Mouse (Mus musculus) urinary bladder, adult 2 months (tissue): ENCODE data around the gene 4933417A18Rik. TPM values are rescaled to one million over a fixed set of nuclear protein-coding genes. Genes with fewer than 3 reads are reported as not detected.
"Not testable (repeated sequence)": the region's sequence is repeated elsewhere in the genome, so short reads cannot be mapped to it uniquely, and the experiment has no call there.

Source experiments
- DNase-seq: peaks from one replicate; pipeline ENCODE4 v3.0.0; 2022; ENCODE audit warnings: low spot score
- polyA plus RNA-seq: library from polyadenylated mRNA; depleted of rRNA; stranded (reverse); fragments of >200 nt; gene quantifications from 2 replicates; pipeline ENCODE4 v1.2.3, GENCODE M21; 2012; rRNA removed

Gene 4933417A18Rik
- polyA plus RNA-seq: not detected in 2 replicates

DNA sequence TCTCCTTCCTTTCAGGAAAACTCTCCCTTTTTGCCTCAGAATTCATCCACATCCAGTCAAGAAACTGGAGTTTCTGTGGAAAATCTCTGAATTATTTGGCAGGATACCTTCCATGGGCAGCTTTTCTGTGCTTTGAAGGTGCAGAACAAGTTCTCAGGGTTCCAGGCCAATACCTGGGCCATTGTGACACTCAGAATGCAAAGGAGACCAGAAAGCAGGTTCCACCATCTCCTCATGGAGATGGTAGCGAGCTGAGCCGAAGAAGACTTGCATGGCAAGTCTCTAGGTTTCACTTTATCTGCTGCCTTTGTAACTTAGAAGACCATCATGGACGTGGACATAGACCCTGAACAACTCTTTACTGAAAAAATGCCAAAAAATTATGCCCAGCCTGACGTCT lies at the start of gene 4933417A18Rik, which contains the start of gene Fam217a:
4933417A18Rik (plus strand) TSS at position 200 of the 400 bp plus-strand sequence.
Fam217a (minus strand) TSS at position 101 of the 400 bp plus-strand sequence.
- no peak for DNase-seq

DNA sequence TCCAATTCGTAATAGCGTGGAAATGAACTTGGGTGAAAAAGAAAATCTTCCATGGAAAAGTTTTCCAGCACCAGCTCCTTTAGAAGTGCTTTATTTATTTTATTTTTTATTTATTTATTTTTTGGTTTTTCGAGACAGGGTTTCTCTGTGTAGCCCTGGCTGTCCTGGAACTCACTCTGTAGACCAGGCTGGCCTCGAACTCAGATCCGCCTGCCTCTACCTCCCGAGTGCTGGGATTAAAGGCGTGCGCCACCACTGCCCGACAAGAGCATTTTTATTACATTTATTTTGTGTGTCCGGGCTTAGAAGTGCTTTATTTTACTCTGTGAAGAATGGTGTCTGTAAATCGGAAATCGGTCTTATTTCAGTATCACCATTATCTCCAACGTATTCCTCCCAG lies 49.5 kb upstream of the 4933417A18Rik start:
- DNase-seq: not testable (repeated sequence)

DNA sequence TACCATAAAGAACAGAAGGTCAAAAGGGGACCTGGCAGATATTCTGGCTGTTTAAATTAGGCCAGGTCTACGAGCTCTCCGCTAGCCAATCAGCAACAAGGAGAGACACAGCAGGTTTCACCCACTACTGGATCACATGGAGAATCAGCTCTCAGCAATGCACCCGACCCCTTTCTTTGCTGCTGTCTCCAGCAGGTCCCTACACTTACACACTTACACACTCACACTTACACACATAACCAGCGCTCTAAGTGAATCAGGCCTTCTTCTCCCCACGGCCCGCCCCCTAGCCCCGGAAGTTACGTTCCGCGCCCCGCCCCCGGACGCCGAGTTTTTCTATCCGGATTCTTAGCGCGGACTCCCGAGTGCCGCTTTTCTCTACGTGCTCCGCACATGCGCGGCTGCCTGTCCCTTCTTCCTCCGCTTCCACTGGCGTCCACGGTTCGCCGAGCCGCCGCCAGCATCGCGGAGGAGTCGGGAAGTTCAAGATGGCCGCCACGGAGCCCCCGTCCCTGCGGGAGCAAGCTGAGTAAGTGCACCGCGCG lies 49.0 kb upstream of the 4933417A18Rik start, which contains the start of gene Prpf4b:
Prpf4b (plus strand) TSS at position 137 of the 545 bp plus-strand sequence.
- peak; percentile 89 for DNase-seq

DNA sequence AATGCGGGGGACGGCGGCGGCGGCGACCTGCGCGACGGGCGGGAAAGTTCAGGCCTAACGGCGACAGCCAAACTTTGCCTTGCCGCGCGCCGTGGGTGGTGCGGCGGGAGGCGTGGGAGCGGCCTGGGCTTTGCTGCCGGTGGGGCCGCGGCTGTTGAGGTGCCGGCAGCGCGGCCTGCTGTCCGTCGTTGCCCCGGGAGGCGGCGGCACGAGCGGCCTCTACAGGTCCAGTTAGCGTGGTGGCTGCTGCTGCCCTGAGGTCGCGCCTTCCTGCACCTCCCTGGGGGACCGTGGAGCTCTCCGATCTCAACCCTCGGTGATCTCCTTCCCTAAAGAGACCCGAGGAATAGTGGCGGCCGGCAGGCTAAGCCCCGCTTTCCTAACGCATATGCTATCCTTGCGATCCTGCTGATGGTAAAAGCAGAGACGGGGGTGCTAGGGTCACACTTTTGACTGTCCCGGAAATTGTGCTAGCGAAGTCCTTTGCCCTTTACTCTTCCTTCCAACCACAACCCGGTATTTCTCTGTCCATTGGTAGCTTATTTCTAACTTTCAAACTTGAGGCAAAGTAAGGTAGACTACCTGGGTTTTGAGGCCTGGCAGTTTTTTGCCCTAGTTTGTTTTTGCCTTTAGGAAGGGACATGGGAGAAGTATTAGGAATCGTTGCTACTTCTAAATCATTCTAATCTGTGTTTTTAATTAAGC lies 48.3 kb upstream of the 4933417A18Rik start:
- DNase-seq: no peak

DNA sequence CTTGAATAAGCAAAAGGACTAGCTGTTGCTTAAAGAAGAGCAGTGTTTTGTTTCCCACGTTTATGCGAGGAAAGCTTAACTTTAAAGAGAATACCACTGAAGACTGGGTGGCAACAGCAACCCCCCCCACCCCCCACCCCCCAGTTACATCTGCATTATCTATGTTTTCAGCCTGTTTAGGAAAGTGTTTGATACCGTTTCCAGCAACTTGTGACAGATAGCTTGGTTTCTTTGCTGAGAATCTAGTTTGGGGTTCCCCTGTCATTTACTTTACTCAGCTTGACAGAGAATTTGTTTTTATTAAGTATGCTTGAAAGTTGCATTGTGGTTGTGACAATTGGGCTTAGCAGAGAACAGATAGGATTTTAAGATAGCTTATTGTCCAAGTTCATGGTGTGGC lies 47.7 kb upstream of the 4933417A18Rik start:
- no peak for DNase-seq

DNA sequence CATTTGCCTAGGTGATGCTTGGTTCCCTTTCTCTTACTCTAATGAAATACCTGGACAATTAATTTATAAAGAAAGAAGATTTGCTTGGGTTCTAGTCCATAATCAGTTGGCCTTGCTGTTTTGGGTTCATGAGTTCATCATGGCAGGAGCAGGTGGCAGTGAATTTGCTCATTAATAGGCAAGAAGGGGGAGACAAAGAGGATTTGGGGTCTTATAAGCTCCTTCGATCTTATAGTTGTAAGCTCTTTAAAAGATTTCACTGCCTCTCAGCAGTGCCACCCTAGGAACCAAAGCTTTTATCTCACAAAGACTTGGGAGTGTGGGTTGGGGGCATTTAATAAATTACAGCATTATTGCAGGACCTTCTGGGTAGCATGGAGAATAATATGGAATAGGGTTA lies 31.3 kb upstream of the 4933417A18Rik start:
- DNase-seq: no peak

DNA sequence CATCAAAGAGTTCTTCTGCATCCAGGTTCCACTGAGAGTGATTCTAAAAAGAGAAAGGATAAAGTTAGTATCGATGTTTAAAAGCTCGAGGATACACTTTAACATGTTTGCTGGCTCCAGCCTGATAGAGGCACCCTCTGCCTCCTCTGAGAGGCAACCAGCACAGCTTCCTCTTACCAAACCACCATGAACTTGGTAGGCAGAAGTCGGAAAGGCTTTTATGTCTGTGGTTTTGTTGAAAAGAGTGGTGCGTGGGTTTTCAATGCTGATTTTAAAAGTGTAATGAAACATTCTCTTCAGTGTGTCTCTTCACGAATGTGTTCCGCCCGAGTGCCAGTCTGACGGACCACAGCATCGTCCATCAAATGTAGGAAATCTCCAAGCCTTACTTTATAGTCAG lies 9.6 kb upstream of the 4933417A18Rik start:
- no peak for DNase-seq

DNA sequence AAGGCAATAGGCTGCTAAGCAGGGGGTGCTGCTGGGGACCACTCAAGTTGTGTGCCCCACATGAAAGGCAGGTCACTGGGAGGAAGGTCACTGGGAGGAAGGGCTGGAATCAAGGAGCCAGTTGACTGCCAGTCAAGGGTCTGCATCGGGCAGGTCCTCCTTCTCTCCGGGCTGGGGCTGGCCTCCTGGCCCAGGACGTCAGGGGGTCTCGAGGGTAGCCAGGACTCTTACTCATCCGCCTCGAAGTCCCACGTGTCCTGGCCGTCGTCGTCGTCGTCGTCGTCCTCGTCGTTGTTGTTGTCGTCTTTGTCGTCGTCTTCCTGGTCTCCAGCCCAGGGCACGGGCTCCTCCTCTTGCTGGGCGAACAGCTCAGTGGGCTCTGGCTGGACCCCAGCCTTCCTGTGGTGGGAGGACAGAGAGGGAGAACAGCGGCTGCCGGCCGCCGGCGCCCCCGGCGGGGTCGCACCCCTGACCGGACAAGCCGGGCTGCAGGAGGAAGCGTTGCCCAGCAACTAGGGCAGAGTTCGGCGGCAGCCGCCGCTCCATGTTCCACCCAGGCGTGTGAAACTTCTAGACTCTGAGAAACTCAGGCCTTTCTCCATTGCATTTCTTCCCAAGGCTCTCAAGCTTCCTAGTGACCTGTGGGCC lies 7.6 kb upstream of the 4933417A18Rik start:
- no peak for DNase-seq

DNA sequence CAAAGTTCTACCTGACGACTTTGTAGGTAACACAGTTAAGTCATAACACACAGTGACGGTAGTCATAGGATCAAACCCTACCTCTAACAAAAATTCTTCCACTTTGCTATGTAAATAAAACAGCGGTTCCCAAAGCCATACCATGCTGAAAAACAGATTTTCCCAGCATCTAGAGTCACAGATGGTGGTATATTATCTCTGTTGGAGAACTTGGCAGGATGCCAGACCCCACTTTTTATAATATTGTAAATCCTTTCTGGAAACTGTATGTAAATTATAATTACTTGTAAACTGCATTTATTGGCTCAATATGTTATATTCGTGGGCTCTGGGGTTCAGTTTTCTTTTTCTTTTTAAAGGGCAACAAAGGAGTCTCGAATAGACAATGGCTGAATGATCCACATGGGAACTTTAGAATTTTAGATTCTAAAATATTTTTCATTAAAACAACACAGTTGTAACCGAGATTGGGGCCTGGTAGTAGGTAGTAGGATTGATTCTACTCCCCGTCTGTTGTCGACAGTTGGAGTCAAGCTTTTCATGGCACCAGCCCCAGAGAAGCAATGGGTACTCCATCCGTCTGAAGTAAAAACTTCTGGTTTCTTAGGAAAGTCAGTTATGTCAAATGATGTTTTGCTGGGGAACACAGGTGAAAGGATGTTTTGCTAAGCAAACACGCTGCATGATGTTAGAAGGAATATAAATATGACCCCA lies 10.9 kb downstream of the 4933417A18Rik start:
- no peak for DNase-seq

DNA sequence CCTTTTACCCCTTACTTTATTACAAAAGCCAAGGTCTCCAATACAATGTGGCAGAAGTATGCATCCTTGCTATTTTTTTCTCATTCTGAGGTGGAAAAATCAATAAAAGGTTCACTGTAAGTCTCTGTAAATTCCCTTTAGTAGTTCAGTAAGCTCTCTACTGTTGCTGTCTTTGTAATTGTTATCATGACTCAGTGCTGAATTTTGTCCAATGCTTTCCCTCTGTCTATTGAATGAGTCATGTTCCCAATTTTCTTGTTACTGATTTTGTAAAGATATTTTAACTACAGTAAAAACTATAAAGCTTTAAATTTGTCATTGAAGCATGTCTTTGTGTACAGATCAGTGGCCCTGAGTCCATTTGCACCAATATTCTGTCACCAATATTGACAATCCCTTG lies 18.2 kb downstream of the 4933417A18Rik start:
- DNase-seq: no peak

DNA sequence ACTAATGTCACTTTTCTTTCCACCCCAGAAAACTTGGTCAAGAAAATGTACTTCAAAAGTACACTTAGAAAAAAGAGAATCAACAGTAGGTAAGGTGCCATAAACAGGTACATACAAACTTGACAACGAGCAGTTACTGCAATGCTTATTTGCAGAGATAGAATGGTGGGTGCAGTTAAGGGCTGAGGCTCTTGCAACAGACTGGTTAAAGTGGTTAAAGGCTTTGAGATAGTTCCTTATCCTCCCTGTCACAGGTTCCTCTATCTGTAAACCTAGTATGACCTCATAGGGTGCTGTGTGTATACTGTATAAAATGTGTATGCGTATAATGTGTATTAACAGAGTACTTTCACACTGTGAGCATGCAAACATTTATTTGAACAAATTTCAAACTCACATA lies 27.2 kb downstream of the 4933417A18Rik start:
- DNase-seq: not testable (repeated sequence)

DNA sequence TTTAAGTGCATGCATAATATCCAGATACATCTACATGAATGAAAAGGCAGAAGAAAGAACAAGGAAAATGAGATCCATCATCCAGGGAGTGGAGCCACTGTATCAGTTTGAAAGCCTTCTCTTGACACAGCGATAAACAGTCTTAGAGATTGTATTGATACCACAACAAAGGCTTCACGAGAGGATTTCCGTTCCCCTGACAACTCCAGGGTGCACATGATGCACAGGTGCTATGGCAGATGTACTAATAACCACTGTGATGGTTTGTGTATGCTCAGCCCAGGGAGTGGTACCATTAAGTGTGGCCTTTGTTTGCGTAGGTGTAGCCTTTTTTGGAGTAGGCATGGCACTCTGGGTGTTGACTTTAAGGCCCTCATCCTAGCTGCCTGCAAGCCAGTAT lies 32.7 kb downstream of the 4933417A18Rik start:
- no peak for DNase-seq

DNA sequence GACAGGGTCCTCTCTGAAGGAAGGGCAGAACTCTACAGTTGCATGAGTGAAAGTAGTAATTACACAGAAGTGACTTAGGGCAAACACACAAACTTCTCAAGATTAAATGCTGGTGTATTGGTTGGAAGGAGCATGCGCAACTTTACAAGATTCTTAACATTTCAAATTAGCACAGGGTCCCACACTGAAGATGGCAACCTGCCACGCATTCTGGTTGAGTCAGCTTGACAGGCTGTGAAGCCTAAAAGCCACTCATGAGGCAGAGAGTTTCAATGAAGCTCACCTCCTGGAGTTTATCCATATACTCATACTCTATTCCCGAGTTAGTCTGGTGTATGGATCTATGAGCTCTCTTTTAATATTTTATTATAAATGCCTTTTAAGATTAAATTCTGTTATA lies 33.9 kb downstream of the 4933417A18Rik start:
- DNase-seq: not testable (repeated sequence)

DNA sequence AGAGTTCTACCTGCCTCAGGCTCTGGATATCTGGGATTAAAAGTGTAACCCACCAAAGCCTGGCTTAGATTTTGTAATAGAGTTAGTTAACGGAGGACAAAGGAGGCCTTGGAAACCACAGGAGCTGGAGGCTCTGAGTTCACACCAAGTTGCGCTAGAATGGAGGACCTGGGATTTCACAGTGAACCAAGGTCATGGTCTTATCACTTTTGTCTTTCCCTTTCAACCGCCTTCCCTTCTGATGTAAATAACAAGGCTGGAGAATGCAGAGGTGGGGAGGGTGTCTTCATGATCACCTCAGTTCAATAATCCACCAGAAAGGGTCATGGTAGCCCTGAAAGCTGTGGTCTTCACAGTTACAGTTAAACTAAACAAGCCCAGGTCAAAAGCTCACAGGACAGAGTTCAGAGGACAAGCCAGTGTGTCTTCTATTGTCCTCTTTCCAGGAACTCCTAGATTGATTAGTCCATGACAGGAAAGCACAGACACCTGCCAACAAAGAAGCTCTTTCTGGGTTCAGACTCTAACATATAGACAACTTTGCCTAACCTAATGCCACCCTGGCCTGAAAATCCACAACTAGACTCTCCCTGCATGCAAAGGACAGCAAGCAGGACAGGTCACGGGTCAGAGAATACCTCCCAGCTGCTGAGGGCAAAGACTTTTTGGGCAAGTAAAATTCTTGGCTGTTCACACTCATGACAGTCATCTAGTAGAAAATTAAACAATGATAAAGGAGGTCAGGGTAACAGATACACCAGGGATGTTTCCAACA lies 37.0 kb downstream of the 4933417A18Rik start:
- no peak for DNase-seq

DNA sequence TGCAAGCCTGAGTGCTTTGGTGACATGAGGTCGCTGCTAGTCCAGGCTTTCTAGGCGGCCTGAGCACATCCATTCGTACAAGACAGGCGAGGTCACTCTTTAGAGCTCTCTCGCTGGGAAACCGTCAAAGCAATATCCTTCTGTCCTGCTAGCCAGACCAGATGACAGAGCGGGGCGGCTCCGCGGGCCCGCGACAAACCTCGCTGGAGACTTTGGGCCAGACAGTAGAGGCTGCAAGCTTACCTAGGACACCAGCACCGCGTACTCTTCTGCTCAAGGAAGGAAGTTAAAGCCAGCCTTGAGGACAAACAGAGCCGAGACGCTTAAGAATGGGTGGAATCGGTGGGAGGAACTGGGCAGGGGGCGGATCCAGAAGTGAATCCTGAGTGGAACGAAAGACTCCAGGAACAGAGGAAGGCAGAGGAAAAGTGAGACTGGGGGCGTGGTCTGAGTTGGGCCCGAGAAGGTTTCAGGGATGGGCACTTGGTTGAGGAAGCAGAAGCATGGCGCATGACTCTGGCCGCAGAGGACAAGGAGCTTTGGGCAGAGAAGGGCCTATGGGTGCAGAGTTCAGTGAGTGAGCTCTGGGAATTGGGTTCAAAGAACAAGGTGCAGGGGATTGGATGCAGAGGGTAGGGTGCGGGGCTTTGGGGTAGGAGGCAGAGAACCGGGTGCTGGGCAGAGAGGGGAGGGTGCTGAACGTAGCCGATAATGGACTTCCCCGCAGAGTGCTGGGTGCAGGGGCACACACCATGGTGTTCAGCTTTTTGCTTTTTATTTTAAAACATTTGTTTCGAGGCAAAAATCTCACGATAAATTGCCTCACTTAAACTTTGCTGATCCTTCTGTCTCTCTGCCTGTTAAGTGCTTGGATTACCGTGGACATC lies 39.5 kb downstream of the 4933417A18Rik start, which contains the start of gene Eci3:
Eci3 (minus strand) TSS at position 300 of the 887 bp plus-strand sequence.
- no peak for DNase-seq

DNA sequence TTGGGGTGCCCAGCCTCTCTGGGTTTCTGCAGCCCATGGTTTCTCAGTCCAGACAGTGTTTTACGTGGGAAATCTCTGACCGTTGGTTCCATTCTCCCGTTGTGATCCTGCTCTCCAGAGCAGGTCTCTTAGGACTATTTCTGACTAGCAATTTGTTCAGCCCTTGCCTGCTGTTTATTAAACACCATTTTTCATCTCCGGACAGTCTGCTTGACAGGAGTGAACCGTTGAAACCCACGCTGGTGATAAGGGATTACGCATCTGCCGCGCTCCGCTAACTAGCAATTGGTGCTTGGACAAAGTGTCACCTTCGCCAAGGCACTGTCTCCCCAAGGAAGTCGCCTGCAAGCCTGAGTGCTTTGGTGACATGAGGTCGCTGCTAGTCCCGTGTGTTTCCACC lies 40.2 kb downstream of the 4933417A18Rik start:
- no peak for DNase-seq

DNA sequence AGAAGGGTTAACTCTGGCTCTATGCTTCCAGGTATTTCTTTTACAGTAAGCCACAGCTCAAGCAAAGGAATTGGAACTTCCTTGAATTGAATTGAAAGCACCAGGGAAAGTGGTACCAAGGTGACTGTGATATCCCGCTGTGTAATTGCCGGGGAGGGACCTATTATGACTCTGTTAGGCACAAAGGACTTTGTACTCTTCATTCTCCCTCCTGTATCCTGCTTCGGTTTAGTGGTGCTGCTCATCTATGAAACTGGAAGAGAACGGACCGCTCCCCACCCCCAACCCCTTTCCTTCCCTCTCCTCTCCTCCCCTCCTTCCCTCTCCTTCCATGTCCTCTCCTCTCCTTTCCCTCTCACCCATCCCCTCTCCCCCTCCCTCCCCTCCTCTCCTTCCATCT lies 40.7 kb downstream of the 4933417A18Rik start:
- no peak for DNase-seq

DNA sequence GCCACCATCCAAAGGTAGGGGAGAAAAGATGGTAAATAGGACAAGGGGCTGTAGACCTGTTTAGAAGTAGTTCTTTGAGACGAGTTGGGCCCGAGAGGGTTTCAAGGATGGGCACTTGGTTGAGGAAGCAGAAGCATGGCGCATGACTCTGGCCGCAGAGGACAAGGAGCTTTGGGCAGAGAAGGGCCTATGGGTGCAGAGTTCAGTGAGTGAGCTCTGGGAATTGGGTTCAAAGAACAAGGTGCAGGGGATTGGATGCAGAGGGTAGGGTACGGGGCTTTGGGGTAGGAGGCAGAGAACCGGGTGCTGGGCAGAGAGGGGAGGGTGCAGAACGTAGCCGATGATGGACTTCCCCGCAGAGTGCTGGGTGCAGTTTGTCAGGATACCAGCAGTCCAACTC lies 41.4 kb downstream of the 4933417A18Rik start:
- DNase-seq: not testable (repeated sequence)

DNA sequence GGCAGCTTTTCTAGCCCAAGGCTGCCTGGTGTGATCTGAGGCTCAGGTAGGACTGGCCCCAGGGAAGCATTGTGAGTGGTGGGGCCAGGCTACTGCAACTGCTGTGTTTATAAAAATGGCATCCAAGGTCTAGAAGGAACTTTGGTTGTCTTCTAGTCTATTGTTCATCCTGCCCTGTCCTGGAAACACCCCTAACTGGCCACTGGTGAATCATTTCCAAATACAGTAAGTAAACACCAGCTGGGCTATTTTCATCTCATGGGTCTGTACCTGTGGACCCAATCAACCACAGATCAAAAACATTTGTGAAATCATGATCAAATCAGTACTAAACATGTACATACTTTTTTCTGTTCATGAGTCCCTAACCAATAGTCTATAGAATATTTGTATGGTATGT lies 48.2 kb downstream of the 4933417A18Rik start:
- DNase-seq: not testable (repeated sequence)

DNA sequence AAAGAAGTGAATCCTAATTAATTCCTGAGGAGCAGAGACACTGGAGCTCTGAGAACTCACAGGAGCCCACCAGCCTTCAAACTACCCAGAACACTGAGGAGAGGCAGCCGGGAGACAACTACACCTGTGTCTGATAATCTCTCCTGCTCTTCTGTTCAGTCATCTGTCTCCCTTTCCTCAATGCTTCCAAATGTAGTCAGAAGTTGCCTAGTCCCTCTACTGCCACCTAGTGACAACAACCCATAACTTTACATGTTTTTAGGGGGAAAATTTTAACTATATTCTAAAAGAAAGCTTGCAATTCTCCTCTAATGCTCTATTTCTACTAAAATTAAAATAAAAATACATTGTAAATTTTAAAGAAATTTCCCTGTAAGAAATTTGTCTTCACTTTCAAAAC lies 48.9 kb downstream of the 4933417A18Rik start:
- DNase-seq: no peak
